Mouse (Mus musculus): Measurements from ENCODE around the gene Grik4. TPM values are rescaled to one million over a fixed set of nuclear protein-coding genes. Genes with fewer than 3 reads are reported as not detected.

The Grik4 gene
- polyA plus RNA-seq, 1 experiment from 2014 or later = 7.3 TPM

- Histone ChIP-seq H3K9ac (peak overlapping the region; percentile 39; the same call in 1 of the 2 replicates), H3K4me1 (replicated peaks) (peaks cover 30% of the 10 kb centered on the region), H3K4me3 (no peak overlapping the region), H3K36me3 (no peaks in the 10 kb centered on the region), H3K27ac (0 out of 2 replicates have a peak overlapping the region, but pooled peaks have one; percentile 55), H3K27me3 (peaks cover 14% of the 10 kb centered on the region; the same call in 1 of the 2 replicates), H3K4me2 (peak overlapping the region; percentile 34), H3K9me3 (no peaks in the 10 kb centered on the region)
- peak; percentile 78 for ATAC-seq (ENCODE audit: low FRiP score)
- WGBS = 12% methylated on average over 6 of the region's 6 CpGs
Measured at GRCm38 (mm10) chr9:42573180-42573579, 371.1 kb downstream of the Grik4 start.

DNA sequence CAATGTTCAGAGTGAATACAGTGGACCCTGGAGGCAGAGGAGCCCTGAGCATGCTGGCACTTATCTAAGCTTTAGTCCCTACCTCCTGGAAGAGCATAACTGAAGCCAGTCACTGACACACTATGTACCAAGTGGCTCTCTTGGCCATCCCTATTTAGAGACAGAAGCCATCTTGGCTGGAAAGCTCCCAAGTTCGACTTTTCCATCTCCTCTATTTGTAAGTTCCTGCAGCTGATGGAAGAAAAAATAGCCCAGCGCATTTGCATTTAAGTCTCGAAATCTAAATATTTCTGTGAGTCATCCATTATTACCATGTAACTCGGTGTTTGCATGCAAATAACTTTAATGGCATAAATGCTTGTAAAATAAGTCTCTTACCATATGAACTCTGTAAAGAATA lies 378.4 kb downstream of the Grik4 start:
- H3K27ac ChIP-seq = no peak overlapping the region
- no peaks in the 10 kb centered on the region for H3K9me3 ChIP-seq
- no peak overlapping the region for H3K9ac ChIP-seq
- H3K27me3 ChIP-seq = no peaks in the 10 kb centered on the region
- no peaks in the 10 kb centered on the region for H3K36me3 ChIP-seq
- ATAC-seq (ENCODE audit: low FRiP score) = no peak
- 93% methylated on average over 4 of the region's 4 CpGs for WGBS
- no peak overlapping the region for H3K4me2 ChIP-seq
- H3K4me3 ChIP-seq = no peak overlapping the region
- H3K4me1 ChIP-seq (replicated peaks) = peaks cover 16% of the 10 kb centered on the region

- no peak overlapping the region for H3K9ac ChIP-seq
- no peak overlapping the region for H3K4me3 ChIP-seq
- peaks cover 4% of the 10 kb centered on the region; the same call in 1 of the 2 replicates for H3K4me1 ChIP-seq (replicated peaks)
- H3K36me3 ChIP-seq = 0 out of 2 replicates have a peak, but pooled peaks cover 3% of the 10 kb centered on the region
- H3K27ac ChIP-seq = no peak overlapping the region
- no peaks in the 10 kb centered on the region for H3K27me3 ChIP-seq
- WGBS = 97% methylated on average over 1 of the region's 1 CpGs
- no peak overlapping the region for H3K4me2 ChIP-seq
- no peaks in the 10 kb centered on the region for H3K9me3 ChIP-seq
- ATAC-seq (ENCODE audit: low FRiP score) = no peak
Measured at GRCm38 (mm10) chr9:42555186-42555585, 389.1 kb downstream of the Grik4 start.

- Histone ChIP-seq H3K27me3 (0 out of 2 replicates have a peak, but pooled peaks cover 4% of the 10 kb centered on the region), H3K4me3 (no peak overlapping the region), H3K36me3 (no peaks in the 10 kb centered on the region), H3K4me2 (no peak overlapping the region), H3K4me1 (replicated peaks) (peaks cover 8% of the 10 kb centered on the region), H3K27ac (no peak overlapping the region), H3K9ac (no peak overlapping the region), H3K9me3 (no peaks in the 10 kb centered on the region; the same call in 1 of the 2 replicates)
- 0 out of 2 replicates have a peak, but pooled peaks have one; percentile 43 for ATAC-seq (ENCODE audit: low FRiP score)
- 16% methylated on average over 13 of the region's 13 CpGs for WGBS
Measured at GRCm38 (mm10) chr9:42550116-42550515, 394.2 kb downstream of the Grik4 start.

DNA sequence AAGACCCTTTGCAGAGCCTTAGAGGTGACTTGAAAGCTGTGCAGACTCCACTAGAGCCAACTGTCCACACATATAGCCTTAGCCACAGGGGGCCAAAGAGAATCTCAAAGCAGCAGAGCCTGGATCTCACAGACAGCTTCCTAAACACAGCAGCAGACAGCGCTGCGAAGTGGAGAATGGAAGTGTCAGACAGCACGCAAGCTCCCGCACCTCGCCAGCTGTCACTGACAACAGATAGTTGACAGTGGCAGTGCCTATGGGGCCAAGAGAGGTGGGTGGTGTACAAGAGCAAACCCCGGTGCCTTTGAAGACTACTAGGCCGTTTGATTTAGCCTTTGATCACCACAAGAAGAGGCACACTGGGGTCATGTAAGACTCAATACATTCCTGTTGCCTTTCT lies 395.3 kb downstream of the Grik4 start:
- Histone ChIP-seq H3K27ac (no peak overlapping the region), H3K36me3 (no peaks in the 10 kb centered on the region), H3K4me3 (no peak overlapping the region), H3K9me3 (no peaks in the 10 kb centered on the region; the same call in 1 of the 2 replicates), H3K9ac (no peak overlapping the region), H3K4me2 (no peak overlapping the region), H3K4me1 (replicated peaks) (peaks cover 8% of the 10 kb centered on the region), H3K27me3 (0 out of 2 replicates have a peak, but pooled peaks cover 4% of the 10 kb centered on the region)
- ATAC-seq (ENCODE audit: low FRiP score) = no peak
- WGBS = 66% methylated on average over 7 of the region's 7 CpGs

GRCm38 (mm10) chr9:42544521-42544920 lies 399.8 kb downstream of the Grik4 start:
- H3K27ac ChIP-seq = peak overlapping the region; percentile 9; the same call in 1 of the 2 replicates

DNA sequence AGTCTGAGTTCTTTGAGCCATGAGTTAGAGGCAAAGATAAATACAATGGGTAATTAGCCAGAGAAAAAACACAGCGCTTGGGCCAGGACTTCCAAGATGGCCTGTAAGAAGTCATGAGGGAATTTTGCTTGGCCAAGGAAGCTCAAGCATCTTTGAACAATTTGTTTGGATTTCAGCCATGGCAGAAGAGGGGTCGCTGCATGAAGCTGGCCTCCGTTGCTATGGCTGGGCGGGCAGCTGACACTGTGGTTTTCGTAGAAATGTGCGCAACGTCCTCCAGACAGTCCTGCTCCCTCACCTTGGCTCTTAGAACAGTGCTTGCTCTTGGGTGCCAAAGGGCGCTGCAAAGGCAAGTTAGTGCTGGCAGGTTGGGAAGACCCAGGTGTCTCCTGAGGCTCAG lies 410.8 kb downstream of the Grik4 start:
- no peak for ATAC-seq (ENCODE audit: low FRiP score)
- 83% methylated on average over 8 of the region's 8 CpGs for WGBS
- H3K4me1 ChIP-seq (replicated peaks) = peaks cover 33% of the 10 kb centered on the region
- no peak overlapping the region for H3K4me2 ChIP-seq
- no peaks in the 10 kb centered on the region for H3K27me3 ChIP-seq
- H3K9me3 ChIP-seq = no peaks in the 10 kb centered on the region
- H3K36me3 ChIP-seq = peaks cover 5% of the 10 kb centered on the region; the same call in 1 of the 2 replicates
- 0 out of 2 replicates have a peak overlapping the region, but pooled peaks have one; percentile 5 for H3K27ac ChIP-seq
- no peak overlapping the region for H3K9ac ChIP-seq
- H3K4me3 ChIP-seq = no peak overlapping the region

More at GRCm38 (mm10) chr9:42544521-42544920, 399.8 kb downstream of the Grik4 start:
- Histone ChIP-seq H3K4me3 (no peak overlapping the region), H3K4me1 (replicated peaks) (peaks cover 4% of the 10 kb centered on the region), H3K27me3 (0 out of 2 replicates have a peak, but pooled peaks cover 4% of the 10 kb centered on the region), H3K9ac (no peak overlapping the region), H3K4me2 (no peak overlapping the region), H3K9me3 (no peaks in the 10 kb centered on the region; the same call in 1 of the 2 replicates), H3K36me3 (no peaks in the 10 kb centered on the region)
- ATAC-seq (ENCODE audit: low FRiP score) = no peak
- WGBS = 42% methylated on average over 10 of the region's 10 CpGs

DNA sequence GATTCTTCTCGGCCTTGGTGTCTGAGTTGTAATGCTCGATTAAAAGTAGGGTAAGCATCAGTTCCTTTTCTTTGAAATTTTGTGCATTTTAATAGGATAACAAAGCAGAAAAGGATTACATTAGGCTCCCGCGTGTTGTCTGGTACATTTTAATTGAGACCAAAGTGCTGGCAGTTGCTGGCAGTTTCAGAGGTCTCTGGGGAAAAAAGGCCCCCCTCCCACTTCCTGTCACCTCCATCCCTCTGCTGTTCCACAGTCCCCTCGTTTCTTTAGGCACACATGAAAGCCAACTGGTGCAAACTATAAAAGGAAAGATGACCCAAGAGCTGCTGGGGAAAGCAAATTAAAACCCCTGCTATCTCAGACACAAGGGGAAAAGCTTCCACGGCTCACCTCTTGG lies 411.3 kb downstream of the Grik4 start:
- Histone ChIP-seq H3K36me3 (peaks cover 3% of the 10 kb centered on the region; the same call in 1 of the 2 replicates), H3K4me3 (no peak overlapping the region), H3K9ac (no peak overlapping the region), H3K27me3 (no peaks in the 10 kb centered on the region), H3K27ac (peak overlapping the region; percentile 26; the same call in 1 of the 2 replicates), H3K9me3 (no peaks in the 10 kb centered on the region), H3K4me1 (replicated peaks) (peaks cover 35% of the 10 kb centered on the region), H3K4me2 (no peak overlapping the region)
- ATAC-seq (ENCODE audit: low FRiP score) = no peak
- 26% methylated on average over 6 of the region's 6 CpGs for WGBS

DNA sequence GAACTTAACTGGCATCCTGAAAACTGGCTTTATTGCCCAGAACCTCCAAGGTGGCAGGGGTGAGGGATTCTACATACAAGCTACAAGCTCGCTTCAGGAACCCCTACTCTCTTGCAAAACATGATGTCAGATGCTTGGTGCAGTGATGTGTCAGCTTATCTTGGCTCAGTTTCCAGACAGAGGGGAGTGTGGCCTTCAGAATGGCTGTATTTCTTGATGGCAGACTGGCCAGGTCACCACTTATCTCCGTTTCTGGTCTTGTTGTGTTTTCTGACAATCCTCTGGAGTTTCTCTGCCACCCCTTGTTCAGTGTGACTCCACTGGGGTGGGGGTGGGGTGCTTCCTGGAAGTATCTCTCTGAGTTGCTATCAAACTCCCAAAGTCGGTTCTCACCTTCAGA lies 412.3 kb downstream of the Grik4 start:
- ATAC-seq (ENCODE audit: low FRiP score) = no peak
- WGBS = 58% methylated on average over 3 of the region's 3 CpGs

GRCm38 (mm10) chr9:42530221-42531152 lies 413.8 kb downstream of the Grik4 start:
- Histone ChIP-seq H3K36me3 (peaks cover 2% of the 10 kb centered on the region; the same call in 1 of the 2 replicates), H3K4me2 (no peak overlapping the region), H3K9ac (peak overlapping the region; percentile 46; the same call in 1 of the 2 replicates), H3K27ac (peak overlapping the region; percentile 91), H3K9me3 (no peaks in the 10 kb centered on the region), H3K4me3 (no peak overlapping the region), H3K4me1 (replicated peaks) (peaks cover 36% of the 10 kb centered on the region), H3K27me3 (no peaks in the 10 kb centered on the region)
- ATAC-seq (ENCODE audit: low FRiP score) = peak; percentile 91
- WGBS = 28% methylated on average over 7 of the region's 7 CpGs

More for the DNA sequence above, 412.3 kb downstream of the Grik4 start:
- Histone ChIP-seq H3K4me1 (replicated peaks) (peaks cover 36% of the 10 kb centered on the region), H3K36me3 (peaks cover 3% of the 10 kb centered on the region; the same call in 1 of the 2 replicates), H3K27me3 (no peaks in the 10 kb centered on the region), H3K9me3 (no peaks in the 10 kb centered on the region), H3K27ac (no peak overlapping the region), H3K4me3 (no peak overlapping the region), H3K4me2 (no peak overlapping the region), H3K9ac (no peak overlapping the region)

- peak; percentile 77 for ATAC-seq (ENCODE audit: low FRiP score)
- Histone ChIP-seq H3K4me1 (replicated peaks) (peaks cover 14% of the 10 kb centered on the region), H3K36me3 (no peaks in the 10 kb centered on the region)
Measured at GRCm38 (mm10) chr9:42520587-42521084, 423.7 kb downstream of the Grik4 start.

DNA sequence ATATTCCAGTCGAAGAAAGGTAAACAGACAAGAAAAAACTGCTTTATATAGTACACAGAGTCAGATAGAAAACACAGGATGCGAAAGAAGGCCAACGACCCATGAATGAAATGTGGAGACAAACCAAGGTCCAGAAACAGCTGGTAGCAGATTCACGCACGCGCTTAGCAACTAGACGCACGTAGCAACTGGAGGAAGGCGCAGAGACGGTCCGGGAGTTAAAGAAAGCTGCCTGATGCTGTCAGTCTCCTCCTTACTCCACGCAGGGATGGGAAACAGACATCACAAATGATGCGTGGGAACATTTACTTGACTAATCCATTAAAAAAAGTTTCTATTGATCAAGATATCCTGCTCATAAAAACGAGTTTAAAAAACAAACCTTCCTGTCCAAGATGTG lies 426.1 kb downstream of the Grik4 start:
- H3K4me2 ChIP-seq = no peak overlapping the region
- no peaks in the 10 kb centered on the region for H3K36me3 ChIP-seq
- peaks cover 19% of the 10 kb centered on the region for H3K4me1 ChIP-seq (replicated peaks)
- 50% methylated on average over 14 of the region's 14 CpGs for WGBS
- no peak overlapping the region for H3K9ac ChIP-seq
- H3K4me3 ChIP-seq = no peak overlapping the region
- no peaks in the 10 kb centered on the region for H3K9me3 ChIP-seq
- H3K27me3 ChIP-seq = peaks cover 24% of the 10 kb centered on the region; the same call in 1 of the 2 replicates
- no peak overlapping the region for H3K27ac ChIP-seq
- ATAC-seq (ENCODE audit: low FRiP score) = no peak

More at GRCm38 (mm10) chr9:42520587-42521084, 423.7 kb downstream of the Grik4 start:
- Histone ChIP-seq H3K9me3 (no peaks in the 10 kb centered on the region), H3K27me3 (peaks cover 25% of the 10 kb centered on the region; the same call in 1 of the 2 replicates), H3K9ac (peak overlapping the region; percentile 58), H3K27ac (peak overlapping the region; percentile 41; the same call in 1 of the 2 replicates), H3K4me2 (peak overlapping the region; percentile 60), H3K4me3 (peak overlapping the region; percentile 34)
- 2% methylated on average over 34 of the region's 36 CpGs for WGBS
